ENCODE assay signal across 12 mouse cellular contexts in the genomic region with DNA sequence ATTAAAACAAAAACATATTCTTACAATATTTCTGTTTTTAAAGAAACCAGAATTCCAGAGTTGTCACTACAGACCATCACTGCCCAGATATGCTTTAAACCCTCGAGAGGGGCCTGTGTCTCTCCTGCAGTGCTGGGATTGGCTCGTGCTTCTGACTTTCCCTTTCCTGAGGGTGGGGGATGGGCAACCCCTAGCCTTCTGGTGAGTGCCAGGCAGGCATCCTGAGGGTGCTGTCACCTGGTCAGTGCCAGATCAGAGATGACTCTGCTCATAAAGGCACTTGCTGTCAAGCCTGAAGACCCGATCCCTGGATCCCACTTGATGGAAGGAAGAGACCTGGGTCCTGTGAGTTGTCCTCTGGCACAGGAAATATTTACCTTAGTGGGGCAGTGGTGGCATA. TPM values are rescaled to one million over a fixed set of nuclear protein-coding genes. Genes with fewer than 3 reads are reported as not detected.
DNase-seq lines count a peak whose midpoint lies in the region; ATAC-seq and TF ChIP-seq lines count a peak whose summit lies in the region.
"Had no signal": no experiment of that assay in that cellular context is flagged by ENCODE, and none has a peak within 500 bp of the region (broad histone marks: within the 10 kb centered on the region; RNA-seq: fewer than 3 reads in every experiment).

No protein-coding gene starts in this region.

- peaks cover 97% of the 10 kb centered on the region for H3K79me2 ChIP-seq in CH12.LX (replicated peaks; ENCODE audit: control insufficient read depth, extremely low read depth, insufficient read depth, poor library complexity, severe bottlenecking)

- no peaks in the 10 kb centered on the region for H3K36me3 ChIP-seq in heart, embryonic 13.5 days
- peaks cover 0 to 51% of the 10 kb centered on the region in 2 experiments for H3K36me3 ChIP-seq in CH12.LX (replicated peaks in 1 of 2; ENCODE audit: control insufficient read depth in 1 of 2, insufficient read depth in 1 of 2, low read length in 1 of 2)
- H3K36me3 ChIP-seq: limb, embryonic 15.5 days had no signal

- no peak for TF ChIP-seq RAD21 in CH12.LX (IDR thresholded peaks at IDR 0.05; ENCODE audit: low read depth, low read length)

- no peak overlapping the region for H3K4me3 ChIP-seq in heart, embryonic 13.5 days
- no peak overlapping the region for H3K4me3 ChIP-seq in layer of hippocampus, adult 2 months
- no peak overlapping the region for H3K4me3 ChIP-seq in CH12.LX (replicated peaks in 1 of 3; ENCODE audit: low read depth in 2 of 3, low read length in 2 of 3, poor library complexity in 1 of 3)
- H3K4me3 ChIP-seq: limb, embryonic 15.5 days had no signal

- in situ Hi-C loops in CH12.LX (cut with MboI; ENCODE audit: low pct_ligation_motif_present, low pct_unique_long_range_greater_than_20kb, low sequenced_read_pairs) = no loop called here

- TF ChIP-seq EP300 in CH12.LX (IDR thresholded peaks at IDR 0.05; ENCODE audit: low read length) = no peak

- H3K9ac ChIP-seq in heart, embryonic 13.5 days = peak overlapping the region; percentile 15; the same call in 1 of the 2 replicates
- no peak overlapping the region for H3K9ac ChIP-seq in CH12.LX (ENCODE audit: insufficient read depth, low read depth)
- H3K9ac ChIP-seq: limb, embryonic 15.5 days had no signal

- no peak for TF ChIP-seq CTCF in layer of hippocampus, adult 2 months (conservative IDR thresholded peaks at IDR 0.05)
- no peak for TF ChIP-seq CTCF in CH12.LX (conservative IDR thresholded peaks at IDR 0.05 in 1 of 2, IDR thresholded peaks at IDR 0.05 in 1 of 2; ENCODE audit: low read depth in 2 of 2, low read length in 2 of 2)

- 21% methylated on average over 3 of the region's 3 CpGs for WGBS in heart, embryonic 13.5 days

- peak overlapping the region; percentile 96 for H3K27ac ChIP-seq in heart, embryonic 13.5 days (replicated peaks)
- H3K27ac ChIP-seq in layer of hippocampus, adult 2 months = peak overlapping the region; percentile 93
- no peak overlapping the region for H3K27ac ChIP-seq in CH12.LX (ENCODE audit: insufficient read depth, low read depth)
- H3K27ac ChIP-seq: limb, embryonic 15.5 days had no signal

- ATAC-seq in heart, embryonic 13.5 days (ENCODE audit: extremely low read depth, insufficient number of reproducible peaks, low FRiP score, low TSS enrichment) = no peak
- no peak for ATAC-seq in frontal cortex, adult (ENCODE audit: low TSS enrichment)
- ATAC-seq: midbrain, embryonic 16.5 days; Patski had no signal

- H3K9me3 ChIP-seq in heart, embryonic 13.5 days = no peaks in the 10 kb centered on the region
- no peaks in the 10 kb centered on the region for H3K9me3 ChIP-seq in CH12.LX (replicated peaks; ENCODE audit: low read length)
- H3K9me3 ChIP-seq: limb, embryonic 15.5 days had no signal

- no peak overlapping the region for H3K4me2 ChIP-seq in heart, embryonic 13.5 days
- no peak overlapping the region for H3K4me2 ChIP-seq in CH12.LX (ENCODE audit: insufficient read depth, low read depth, poor library complexity, severe bottlenecking)
- H3K4me2 ChIP-seq: limb, embryonic 15.5 days had no signal

- 0 out of 2 replicates have a peak, but pooled peaks have one; percentile 24 for TF ChIP-seq POLR2A in CH12.LX (IDR thresholded peaks at IDR 0.05; ENCODE audit: low read depth, low read length)

- H3K27me3 ChIP-seq in heart, embryonic 13.5 days (replicated peaks) = no peaks in the 10 kb centered on the region
- no peaks in the 10 kb centered on the region for H3K27me3 ChIP-seq in CH12.LX (replicated peaks)
- H3K27me3 ChIP-seq: limb, embryonic 15.5 days; Patski had no signal

- dilution Hi-C loops in CH12.LX (cut with MboI; ENCODE audit: extremely low pct_ligation_motif_present, extremely low pct_unique_long_range_greater_than_20kb, low sequenced_read_pairs) = no loop called here

- DNase-seq in heart, adult 11 months = no peak
- DNase-seq in layer of hippocampus, adult 2 months (ENCODE audit: low spot score in 2 of 2) = no peak
- no peak for DNase-seq in layer of hippocampus, postnatal 10 days (ENCODE audit: low spot score in 2 of 2)
- no peak for DNase-seq in CH12.LX (ENCODE audit: extremely low read depth)
- DNase-seq in cerebellum, postnatal 10 days = peak; percentile 75
- no peak for DNase-seq in adrenal gland, postnatal 4 days (ENCODE audit: low spot score in 2 of 2)
- DNase-seq: embryo, embryonic 11 days had no signal

- H3K4me1 ChIP-seq in heart, embryonic 13.5 days = peaks cover 95% of the 10 kb centered on the region
- peaks cover 54 to 92% of the 10 kb centered on the region in 2 experiments for H3K4me1 ChIP-seq in CH12.LX (ENCODE audit: control insufficient read depth in 1 of 2, insufficient read depth in 2 of 2)

TF ChIP-seq in CH12.LX, 34 proteins besides CTCF, POLR2A, EP300 and RAD21:
- no peak for TF ChIP-seq GABPA (IDR thresholded peaks at IDR 0.05; ENCODE audit: insufficient replicate concordance, low read depth, low read length)
- TF ChIP-seq BHLHE40 (IDR thresholded peaks at IDR 0.05; ENCODE audit: low read depth, low read length) = peak; percentile 60

RNA-seq across cellular contexts. Expression of a gene that starts 26.0 kb away (rescaled TPM):
- polyA plus RNA-seq in heart, embryonic 13.5 days (2015; fragmentation: Nextera tagmentation; extraction: Ambion mirVana) = 24.5 and 25.1 TPM in 2 replicates
- 100 to 1,000 TPM; 288 to 305 TPM for total RNA-seq in layer of hippocampus, adult 2 months (2021)
- 100 to 1,000 TPM; 272 to 279 TPM for total RNA-seq in layer of hippocampus, postnatal 10 days (2021)
- total RNA-seq in CH12.LX (2012; rRNA removed) = 34.3 and 42.2 TPM in 2 replicates
- 7.6 TPM in 2 replicates for total RNA-seq in CH12.LX (2014; rRNA removed)
- polyA plus RNA-seq in CH12.LX (2012; ENCODE audit: insufficient read length, low read depth) = 54.7 and 59.9 TPM in 2 replicates
- total RNA-seq in adrenal gland, postnatal 4 days (2021) = 100 to 1,000 TPM; 148 to 158 TPM

RNA-seq across cellular contexts. Expression of a gene that starts 59.5 kb away (rescaled TPM):
- polyA plus RNA-seq in heart, embryonic 13.5 days (2015; fragmentation: Nextera tagmentation; extraction: Ambion mirVana) = 16.0 and 18.8 TPM in 2 replicates
- 10 to 100 TPM; 23.4 to 24.1 TPM for total RNA-seq in layer of hippocampus, adult 2 months (2021)
- total RNA-seq in layer of hippocampus, postnatal 10 days (2021) = 10 to 100 TPM; 28.2 to 28.5 TPM
- total RNA-seq in CH12.LX (2012; rRNA removed) (16.0 and 16.7 TPM in 2 replicates), CH12.LX (2014; rRNA removed) (12.3 and 13.6 TPM in 2 replicates)
- 13.1 and 16.0 TPM in 2 replicates for polyA plus RNA-seq in CH12.LX (2012; ENCODE audit: insufficient read length, low read depth)
- total RNA-seq in adrenal gland, postnatal 4 days (2021) = 10 to 100 TPM; 36.7 to 40.4 TPM

Comparison
In these comparisons a context has a peak if more than half of its experiments do, and no peak if none do; other contexts are left out.
1. DNase-seq: peak in cerebellum, postnatal 10 days (2 of 2); none in heart, adult 11 months (single experiment), layer of hippocampus, adult 2 months (0 of 2), layer of hippocampus, postnatal 10 days (0 of 2), CH12.LX (single experiment) and adrenal gland, postnatal 4 days (0 of 2).